Mouse (Mus musculus) cerebellum, adult 2 months (tissue): ENCODE results near the gene Syt5.

Source experiments
- CTCF ChIP-seq: fragments of 200-500 bp; IDR thresholded peaks from 2 replicates; pipeline ENCODE4 v1.5.1; 2011; ENCODE audit warnings: low read depth, mild to moderate bottlenecking, control low read depth, low read length, moderate library complexity, borderline replicate concordance; ENCODE audit not compliant: insufficient read depth
- POLR2A ChIP-seq: fragments of 200-500 bp; IDR thresholded peaks from 2 replicates; pipeline ENCODE4 v1.6.1; 2011; ENCODE audit warnings: low read length, control low read depth, borderline replicate concordance; ENCODE audit not compliant: insufficient read depth

- TF ChIP-seq CTCF (no peak), POLR2A (no peak)
These were observed 54.8 kb downstream of the Syt5 start for GRCm38 (mm10) chr7:4492284-4493224.
